Comparison of ENCODE assay signal across 8 mouse cellular contexts in the genomic region with DNA sequence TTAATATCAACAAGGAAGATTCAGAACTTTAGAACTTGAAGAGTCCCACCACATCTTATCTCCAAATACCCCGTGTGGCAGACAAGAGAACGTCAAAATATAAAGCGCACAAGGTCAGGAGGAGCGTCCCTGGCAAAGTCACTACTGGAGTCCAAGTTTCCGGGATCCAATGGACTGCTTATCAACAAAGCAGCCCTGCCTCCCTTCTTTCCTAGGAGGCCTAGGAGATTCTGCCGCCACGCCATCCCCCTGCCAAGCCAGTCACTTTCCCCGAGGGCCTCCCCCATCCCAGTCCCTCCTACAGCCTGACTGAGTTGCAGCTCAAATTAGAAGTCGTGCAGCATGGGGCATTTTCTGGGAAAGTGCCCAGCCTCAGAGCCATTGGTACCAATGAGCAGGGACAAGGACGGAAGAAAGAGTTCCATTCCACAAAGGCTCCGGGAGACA. TPM values are rescaled to one million over a fixed set of nuclear protein-coding genes. Genes with fewer than 3 reads are reported as not detected.
DNase-seq lines count a peak whose midpoint lies in the region; ATAC-seq and TF ChIP-seq lines count a peak whose summit lies in the region.

No protein-coding gene starts in this region.

- no peak for TF ChIP-seq POLR2A in CH12.LX (IDR thresholded peaks at IDR 0.05; ENCODE audit: low read depth, low read length)

- H3K4me2 ChIP-seq in CH12.LX (ENCODE audit: insufficient read depth, low read depth, poor library complexity, severe bottlenecking) = peak overlapping the region; percentile 76
- peak overlapping the region; percentile 62 for H3K4me2 ChIP-seq in forebrain, embryonic 16.5 days (ENCODE audit: low read length)
- peak overlapping the region; percentile 89 for H3K4me2 ChIP-seq in stomach, embryonic 14.5 days (replicated peaks; ENCODE audit: low read depth, low read length)

- peaks cover 5 to 34% of the 10 kb centered on the region in 2 experiments; a peak in 3 of 4 replicates for H3K4me1 ChIP-seq in CH12.LX (ENCODE audit: control insufficient read depth in 1 of 2, insufficient read depth in 2 of 2)
- H3K4me1 ChIP-seq in forebrain, embryonic 16.5 days (replicated peaks; ENCODE audit: control insufficient read depth, insufficient read depth, low read length) = peaks cover 16% of the 10 kb centered on the region
- peaks cover 22% of the 10 kb centered on the region for H3K4me1 ChIP-seq in hindbrain, embryonic 10.5 days (replicated peaks)
- H3K4me1 ChIP-seq in midbrain, embryonic 10.5 days = peaks cover 23% of the 10 kb centered on the region
- 0 out of 2 replicates have a peak, but pooled peaks cover 8% of the 10 kb centered on the region for H3K4me1 ChIP-seq in stomach, embryonic 14.5 days (ENCODE audit: control insufficient read depth, insufficient read depth, low read length)

- in situ Hi-C loops in CH12.LX (cut with MboI; ENCODE audit: low pct_ligation_motif_present, low pct_unique_long_range_greater_than_20kb, low sequenced_read_pairs) = no loop called here

- TF ChIP-seq RAD21 in CH12.LX (IDR thresholded peaks at IDR 0.05; ENCODE audit: low read depth, low read length) = no peak

- no peak overlapping the region for H3K27ac ChIP-seq in CH12.LX (ENCODE audit: insufficient read depth, low read depth)
- no peak overlapping the region; the same call in 1 of the 2 replicates for H3K27ac ChIP-seq in forebrain, embryonic 16.5 days (ENCODE audit: low read length)
- peak overlapping the region; percentile 84 for H3K27ac ChIP-seq in hindbrain, embryonic 10.5 days
- H3K27ac ChIP-seq in midbrain, embryonic 10.5 days (replicated peaks) = peak overlapping the region; percentile 79
- H3K27ac ChIP-seq in stomach, embryonic 14.5 days (ENCODE audit: low read length) = peak overlapping the region; percentile 44; the same call in 1 of the 2 replicates

- TF ChIP-seq EP300 in CH12.LX (IDR thresholded peaks at IDR 0.05; ENCODE audit: low read length) = no peak

- 23% methylated on average over 11 of the region's 11 CpGs for WGBS in forebrain, embryonic 16.5 days
- WGBS in hindbrain, embryonic 10.5 days = 30% methylated on average over 11 of the region's 11 CpGs
- WGBS in midbrain, embryonic 10.5 days = 29% methylated on average over 11 of the region's 11 CpGs
- 14% methylated on average over 11 of the region's 11 CpGs for WGBS in stomach, embryonic 14.5 days

- DNase-seq in CH12.LX (ENCODE audit: extremely low read depth) (no peak), adipocyte (ENCODE audit: low spot score) (peak; percentile 53)
- DNase-seq in hindbrain, embryonic 10.5 days (ENCODE audit: low spot score) = no peak
- DNase-seq in layer of hippocampus, postnatal 25 days (ENCODE audit: extremely low spot score in 1 of 2, low spot score in 1 of 2) = peak; percentile 28 to 39
- DNase-seq in midbrain, embryonic 10.5 days (ENCODE audit: low spot score) = no peak

- no peak for TF ChIP-seq CTCF in CH12.LX (conservative IDR thresholded peaks at IDR 0.05 in 1 of 2, IDR thresholded peaks at IDR 0.05 in 1 of 2; ENCODE audit: low read depth in 2 of 2, low read length in 2 of 2)

- no peaks in the 10 kb centered on the region for H3K27me3 ChIP-seq in CH12.LX (replicated peaks)
- no peaks in the 10 kb centered on the region for H3K27me3 ChIP-seq in forebrain, embryonic 16.5 days (replicated peaks; ENCODE audit: control insufficient read depth, insufficient read depth, low read length)
- H3K27me3 ChIP-seq in hindbrain, embryonic 10.5 days (ENCODE audit: insufficient read depth, poor library complexity, severe bottlenecking) = no peaks in the 10 kb centered on the region
- H3K27me3 ChIP-seq in midbrain, embryonic 10.5 days (ENCODE audit: low read depth, poor library complexity, severe bottlenecking) = no peaks in the 10 kb centered on the region
- no peaks in the 10 kb centered on the region for H3K27me3 ChIP-seq in stomach, embryonic 14.5 days (ENCODE audit: control insufficient read depth, insufficient read depth, low read length)

- no peaks in the 10 kb centered on the region; the same call in none of the 2 replicates for H3K79me2 ChIP-seq in CH12.LX (replicated peaks; ENCODE audit: control insufficient read depth, extremely low read depth, insufficient read depth, poor library complexity, severe bottlenecking)

- H3K9ac ChIP-seq in CH12.LX (ENCODE audit: insufficient read depth, low read depth) = peak overlapping the region; percentile 60
- peak overlapping the region; percentile 71 for H3K9ac ChIP-seq in forebrain, embryonic 16.5 days (replicated peaks; ENCODE audit: low read depth, low read length)
- H3K9ac ChIP-seq in stomach, embryonic 14.5 days (replicated peaks; ENCODE audit: low read depth, low read length) = peak overlapping the region; percentile 68

- H3K4me3 ChIP-seq in CH12.LX (replicated peaks in 1 of 3; ENCODE audit: low read depth in 2 of 3, low read length in 2 of 3, poor library complexity in 1 of 3) = peak overlapping the region; percentile 61 to 77 (median 76)
- H3K4me3 ChIP-seq in forebrain, embryonic 16.5 days (replicated peaks; ENCODE audit: low read length) = peak overlapping the region; percentile 85
- peak overlapping the region; percentile 75 for H3K4me3 ChIP-seq in hindbrain, embryonic 10.5 days
- H3K4me3 ChIP-seq in midbrain, embryonic 10.5 days = peak overlapping the region; percentile 72
- H3K4me3 ChIP-seq in stomach, embryonic 14.5 days (ENCODE audit: low read depth, low read length) = peak overlapping the region; percentile 75

- H3K36me3 ChIP-seq in CH12.LX (replicated peaks in 1 of 2; ENCODE audit: control insufficient read depth in 1 of 2, insufficient read depth in 1 of 2, low read length in 1 of 2) = no peaks in the 10 kb centered on the region
- H3K36me3 ChIP-seq in forebrain, embryonic 16.5 days (ENCODE audit: control insufficient read depth, insufficient read depth) = no peaks in the 10 kb centered on the region
- no peaks in the 10 kb centered on the region for H3K36me3 ChIP-seq in hindbrain, embryonic 10.5 days
- H3K36me3 ChIP-seq in midbrain, embryonic 10.5 days = no peaks in the 10 kb centered on the region
- no peaks in the 10 kb centered on the region for H3K36me3 ChIP-seq in stomach, embryonic 14.5 days (ENCODE audit: control insufficient read depth, insufficient read depth, low read length)

- H3K9me3 ChIP-seq in CH12.LX (replicated peaks; ENCODE audit: low read length) = no peaks in the 10 kb centered on the region
- no peaks in the 10 kb centered on the region for H3K9me3 ChIP-seq in forebrain, embryonic 16.5 days (ENCODE audit: control insufficient read depth, low read length)
- no peaks in the 10 kb centered on the region for H3K9me3 ChIP-seq in hindbrain, embryonic 10.5 days
- no peaks in the 10 kb centered on the region for H3K9me3 ChIP-seq in midbrain, embryonic 10.5 days (replicated peaks)
- H3K9me3 ChIP-seq in stomach, embryonic 14.5 days (ENCODE audit: control insufficient read depth, low read depth, low read length) = no peaks in the 10 kb centered on the region

- dilution Hi-C loops in CH12.LX (cut with MboI; ENCODE audit: extremely low pct_ligation_motif_present, extremely low pct_unique_long_range_greater_than_20kb, low sequenced_read_pairs) = no loop called here

- ATAC-seq in forebrain, embryonic 16.5 days = no peak
- ATAC-seq in stomach, embryonic 14.5 days (ENCODE audit: insufficient number of reproducible peaks, insufficient read depth, low FRiP score, low read depth) = no peak
- no peak for ATAC-seq in activated CD4-positive, CD25-positive, alpha-beta regulatory T cell, adult 4 months

TF ChIP-seq in CH12.LX, 34 proteins besides CTCF, POLR2A, EP300 and RAD21:
- no peak for TF ChIP-seq SMC3 (IDR thresholded peaks at IDR 0.05; ENCODE audit: low read depth, low read length)
- TF ChIP-seq UBTF (IDR thresholded peaks at IDR 0.05; ENCODE audit: low read depth, low read length) = no peak
- TF ChIP-seq ZNF384 (IDR thresholded peaks at IDR 0.05; ENCODE audit: low read depth, low read length) = no peak
- no peak for TF ChIP-seq TCF12 (IDR thresholded peaks at IDR 0.05; ENCODE audit: low read depth, low read length)
- TF ChIP-seq MYC (IDR thresholded peaks at IDR 0.05; ENCODE audit: low read depth, low read length) = no peak
- TF ChIP-seq NELFE (IDR thresholded peaks at IDR 0.05; ENCODE audit: low read depth, low read length) = no peak
- TF ChIP-seq RCOR1 (conservative IDR thresholded peaks at IDR 0.05; ENCODE audit: low read depth, low read length) = no peak
- no peak for TF ChIP-seq KAT2A (IDR thresholded peaks at IDR 0.05; ENCODE audit: insufficient replicate concordance, low read length)

RNA-seq across cellular contexts. Expression of a gene that starts 0.8 kb away (rescaled TPM):
- total RNA-seq in CH12.LX (2012; rRNA removed) = 7.5 and 10.4 TPM in 2 replicates
- 3.5 and 4.8 TPM in 2 replicates for total RNA-seq in CH12.LX (2014; rRNA removed)
- 8.7 and 10.4 TPM in 2 replicates for polyA plus RNA-seq in CH12.LX (2012; ENCODE audit: insufficient read length, low read depth)
- polyA plus RNA-seq in forebrain, embryonic 16.5 days (2015; fragmentation: Nextera tagmentation; extraction: Ambion mirVana) = 56.5 and 62.0 TPM in 2 replicates
- 21.6 and 30.7 TPM in 2 replicates for polyA plus RNA-seq in hindbrain, embryonic 10.5 days (2016; fragmentation: Nextera tagmentation; extraction: Ambion mirVana)
- 100 to 1,000 TPM; 170 to 175 TPM for total RNA-seq in layer of hippocampus, postnatal 25 days (2021)
- 17.6 and 26.2 TPM in 2 replicates for polyA plus RNA-seq in midbrain, embryonic 10.5 days (2016; fragmentation: Nextera tagmentation; extraction: Ambion mirVana)
- 22.2 and 22.7 TPM in 2 replicates for polyA plus RNA-seq in stomach, embryonic 14.5 days (2014; fragmentation: Nextera tagmentation; extraction: Ambion mirVana)
- polyA plus RNA-seq in activated CD4-positive, CD25-positive, alpha-beta regulatory T cell, adult 4 months (2017; shearing (Covaris generic)) = 10 to 100 TPM; 15.2 to 20.8 TPM

RNA-seq across cellular contexts. Expression of a gene that starts 1.2 kb away (rescaled TPM):
- total RNA-seq in CH12.LX (2012; rRNA removed) = 2.2 and 3.9 TPM in 2 replicates
- total RNA-seq in CH12.LX (2014; rRNA removed) = 1.7 and 1.9 TPM in 2 replicates
- 0.93 and 1.4 TPM in 2 replicates for polyA plus RNA-seq in CH12.LX (2012; ENCODE audit: insufficient read length, low read depth)
- 4.6 and 4.7 TPM in 2 replicates for polyA plus RNA-seq in forebrain, embryonic 16.5 days (2015; fragmentation: Nextera tagmentation; extraction: Ambion mirVana)
- 2.8 and 6.0 TPM in 2 replicates for polyA plus RNA-seq in hindbrain, embryonic 10.5 days (2016; fragmentation: Nextera tagmentation; extraction: Ambion mirVana)
- 1 to 10 TPM; 5.3 to 5.9 TPM for total RNA-seq in layer of hippocampus, postnatal 25 days (2021)
- polyA plus RNA-seq in midbrain, embryonic 10.5 days (2016; fragmentation: Nextera tagmentation; extraction: Ambion mirVana) = 1.7 and 1.8 TPM in 2 replicates
- 0.98 and 1.8 TPM in 2 replicates for polyA plus RNA-seq in stomach, embryonic 14.5 days (2014; fragmentation: Nextera tagmentation; extraction: Ambion mirVana)
- polyA plus RNA-seq in activated CD4-positive, CD25-positive, alpha-beta regulatory T cell, adult 4 months (2017; shearing (Covaris generic)) = under 1 TPM; 0.22 to 0.34 TPM

Comparison
In these comparisons a context has a peak if more than half of its experiments do, and no peak if none do; other contexts are left out.
1. DNase-seq: peak in adipocyte (single experiment) and layer of hippocampus, postnatal 25 days (2 of 2); none in CH12.LX (single experiment), hindbrain, embryonic 10.5 days (single experiment) and midbrain, embryonic 10.5 days (single experiment).
2. H3K27ac ChIP-seq: peak in hindbrain, embryonic 10.5 days (single experiment), midbrain, embryonic 10.5 days (single experiment) and stomach, embryonic 14.5 days (single experiment); none in CH12.LX (single experiment) and forebrain, embryonic 16.5 days (single experiment).
3. Peak in every context shown above with its lines, with median percentiles within 50 percentile points of each other: H3K4me2 ChIP-seq, H3K4me3 ChIP-seq and H3K9ac ChIP-seq.